Mouse (Mus musculus): ENCODE data around the gene Tgm1.

GRCm38 (mm10) chr14:55721076-55721475, 7.3 kb upstream of the Tgm1 start:
- no peak for TF ChIP-seq MAFK (IDR thresholded peaks at IDR 0.05; ENCODE audit: insufficient read depth, low read depth, low read length)
- TF ChIP-seq ZNF384 (IDR thresholded peaks at IDR 0.05; ENCODE audit: low read depth, low read length): no peak
